Mouse (Mus musculus) kidney, embryonic 14.5 days (tissue): ENCODE measurements around the gene Tmem117. TPM values are rescaled to one million over a fixed set of nuclear protein-coding genes. Genes with fewer than 3 reads are reported as not detected.

ENCODE experiments used
- ATAC-seq: fragments of 200-750 bp; cut with Nextera tagmentation; 2 replicates; pipeline ENCODE4 v1.8.0; 2017; ENCODE audit warnings: moderate number of reproducible peaks, mild to moderate bottlenecking, moderate TSS enrichment, moderate library complexity; ENCODE audit not compliant: low FRiP score, low TSS enrichment
- H3K27ac ChIP-seq: fragments of 300-500 bp; sonication (generic); 2 replicates; pipeline ENCODE4 v1.5.1; 2014; ENCODE audit warnings: low read depth, mild to moderate bottlenecking, low read length, moderate library complexity, mixed read lengths
- H3K27me3 ChIP-seq: fragments of 300-500 bp; sonication (generic); 2 replicates; pipeline ENCODE4 v1.6.1; 2014; ENCODE audit warnings: mild to moderate bottlenecking, low read length; ENCODE audit not compliant: control insufficient read depth, insufficient read depth
- H3K36me3 ChIP-seq: fragments of 300-500 bp; sonication (generic); 2 replicates; pipeline ENCODE4 v1.6.1; 2014; ENCODE audit warnings: low read length, mixed read lengths; ENCODE audit not compliant: control insufficient read depth, insufficient read depth
- H3K4me1 ChIP-seq: fragments of 300-500 bp; sonication (generic); 2 replicates; pipeline ENCODE4 v1.6.1; 2014; ENCODE audit warnings: low read length, mixed read lengths; ENCODE audit not compliant: control insufficient read depth, insufficient read depth
- H3K4me2 ChIP-seq: fragments of 300-500 bp; sonication (generic); replicated peaks from 2 replicates; pipeline ENCODE4 v1.6.1; 2014; ENCODE audit warnings: low read depth, mild to moderate bottlenecking, low read length
- H3K4me3 ChIP-seq: fragments of 300-500 bp; sonication (generic); 2 replicates; pipeline ENCODE4 v1.5.1; 2014; ENCODE audit warnings: mild to moderate bottlenecking, low read length
- H3K9ac ChIP-seq: fragments of 300-500 bp; sonication (generic); 2 replicates; pipeline ENCODE4 v1.6.1; 2014; ENCODE audit warnings: low read depth, mild to moderate bottlenecking, low read length, moderate library complexity
- H3K9me3 ChIP-seq: fragments of 300-500 bp; sonication (generic); 2 replicates; pipeline ENCODE4 v1.6.1; 2016; ENCODE audit warnings: low read length; ENCODE audit not compliant: control insufficient read depth
- WGBS: fragments of 180-500 bp; shearing (Covaris S2); extraction: QIAGEN DNeasy Blood & Tissue Kit; methylation state at CpG from one replicate; pipeline ENCODE4 v1.1.7; 2014; 5-methylcytosine and 5-hydroxymethylcytosine counted together
- polyA plus RNA-seq: library from polyadenylated mRNA; unstranded; fragments of >200 nt; fragmentation: Nextera tagmentation; extraction: Ambion mirVana; gene quantifications from 2 replicates; pipeline ENCODE4 v1.2.1, GENCODE M21; 2014

Gene Tmem117
- polyA plus RNA-seq, 1 experiment from 2014 or later = 6.5 TPM

DNA sequence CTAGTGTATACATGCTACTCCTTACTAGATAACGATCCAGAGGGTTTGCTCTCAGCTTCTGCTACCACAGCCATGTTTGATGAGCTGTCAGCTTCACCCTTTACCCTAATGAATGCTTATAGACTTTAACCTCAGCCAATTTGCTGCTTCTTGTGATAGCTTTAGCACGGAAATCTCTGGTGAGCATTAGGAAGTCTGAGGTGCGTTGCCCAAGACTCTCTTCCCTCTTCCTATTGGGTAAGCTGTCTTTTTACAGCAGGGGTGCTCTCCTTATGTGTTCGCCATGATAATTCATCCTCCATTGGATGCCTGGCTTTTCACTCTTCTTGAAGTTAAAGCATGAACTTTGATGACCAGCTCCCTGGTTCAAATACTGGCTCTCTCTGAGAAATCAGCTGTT, 328.2 kb downstream of the Tmem117 start:
- no peaks in the 10 kb centered on the region for H3K36me3 ChIP-seq
- H3K27ac ChIP-seq = no peak overlapping the region
- H3K4me3 ChIP-seq = no peak overlapping the region
- no peak for ATAC-seq
- no peaks in the 10 kb centered on the region for H3K27me3 ChIP-seq
- no peak overlapping the region for H3K4me2 ChIP-seq
- no peaks in the 10 kb centered on the region for H3K9me3 ChIP-seq
- no peaks in the 10 kb centered on the region for H3K4me1 ChIP-seq
- WGBS = 86% methylated on average over 4 of the region's 4 CpGs
- no peak overlapping the region for H3K9ac ChIP-seq

DNA sequence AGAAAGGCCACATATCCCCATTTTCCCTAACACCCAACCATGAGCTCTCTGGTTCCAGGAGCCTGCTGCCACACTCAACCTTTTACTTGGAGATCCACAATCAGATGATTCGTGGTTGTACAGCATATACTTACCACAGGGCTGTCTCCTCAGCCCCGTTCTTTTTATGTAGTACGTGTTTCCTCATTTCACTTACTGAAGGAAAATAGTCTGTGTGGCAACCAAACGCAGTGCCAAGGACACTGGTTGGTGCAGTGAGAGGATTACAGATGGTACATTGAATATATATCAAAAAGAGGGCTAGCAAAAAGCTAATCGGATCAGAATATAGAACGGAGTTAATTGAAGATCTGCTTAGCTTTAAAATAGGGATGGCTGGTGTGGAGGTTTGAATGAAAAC, 338.0 kb downstream of the Tmem117 start:
- no peaks in the 10 kb centered on the region for H3K4me1 ChIP-seq
- no peak for ATAC-seq
- H3K27ac ChIP-seq = no peak overlapping the region
- H3K9me3 ChIP-seq = no peaks in the 10 kb centered on the region
- no peak overlapping the region for H3K4me2 ChIP-seq
- no peaks in the 10 kb centered on the region for H3K36me3 ChIP-seq
- no peaks in the 10 kb centered on the region for H3K27me3 ChIP-seq
- WGBS = 87% methylated on average over 6 of the region's 6 CpGs
- H3K9ac ChIP-seq = no peak overlapping the region
- H3K4me3 ChIP-seq = no peak overlapping the region

DNA sequence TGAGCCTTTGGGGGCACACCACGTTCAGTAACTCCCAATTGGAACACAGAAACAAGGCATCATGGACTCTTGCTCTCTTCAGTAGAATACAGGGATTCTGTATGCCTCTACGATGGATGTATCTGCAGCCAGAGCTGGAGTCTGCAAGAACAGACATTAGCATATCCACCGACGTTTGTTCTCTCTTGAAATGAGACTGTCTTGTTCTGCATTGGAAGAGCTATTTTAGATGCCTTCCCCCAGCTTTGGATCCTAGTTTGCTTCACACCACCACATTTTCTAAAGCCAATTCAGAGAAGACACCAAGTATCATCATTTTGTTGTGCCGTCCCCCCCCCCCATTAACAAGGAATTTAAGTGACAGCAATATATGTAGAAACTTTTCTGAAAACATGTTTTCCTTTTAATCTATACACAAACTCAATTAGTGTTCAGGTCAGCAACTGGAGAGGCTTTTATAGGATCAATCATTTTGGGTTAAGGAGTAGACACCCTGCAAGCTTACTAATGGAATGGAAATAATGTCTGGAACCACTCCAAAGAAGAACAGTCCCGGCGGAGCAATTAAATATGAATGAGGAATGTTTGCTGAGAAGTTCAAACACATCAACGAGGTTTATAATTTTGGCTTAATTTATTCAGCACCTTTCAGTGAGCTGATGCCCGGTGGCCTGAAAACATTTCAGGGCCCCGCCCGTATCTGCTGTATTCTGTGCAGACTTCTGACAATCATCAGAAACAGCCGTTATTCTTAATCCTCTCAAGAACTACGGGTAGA, 339.6 kb downstream of the Tmem117 start:
- WGBS = 85% methylated on average over 13 of the region's 13 CpGs
- Histone ChIP-seq H3K27ac (no peak overlapping the region), H3K4me2 (no peak overlapping the region), H3K4me1 (no peaks in the 10 kb centered on the region), H3K36me3 (no peaks in the 10 kb centered on the region), H3K9me3 (no peaks in the 10 kb centered on the region), H3K27me3 (no peaks in the 10 kb centered on the region), H3K9ac (no peak overlapping the region), H3K4me3 (no peak overlapping the region)
- ATAC-seq = no peak

DNA sequence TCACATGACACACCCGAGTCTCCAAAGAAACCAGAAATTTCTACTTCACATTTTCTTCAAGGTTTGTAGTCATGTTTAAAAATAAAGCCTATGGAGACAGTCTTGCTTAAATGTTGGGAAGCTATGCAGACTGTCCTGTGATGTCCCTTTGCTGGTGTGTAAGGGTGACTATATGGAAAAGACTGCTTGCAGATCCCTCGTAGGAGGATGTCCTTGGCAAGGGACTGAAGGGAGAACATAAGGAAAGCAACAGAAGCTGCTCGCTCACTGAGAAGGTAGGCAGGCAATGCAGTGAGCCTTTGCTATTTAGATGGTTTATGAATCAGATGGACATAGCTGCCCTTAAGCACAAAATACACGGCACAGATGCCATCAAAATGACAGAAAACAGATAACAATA, 352.8 kb downstream of the Tmem117 start:
- H3K4me3 ChIP-seq = no peak overlapping the region
- H3K4me1 ChIP-seq = no peaks in the 10 kb centered on the region
- H3K9ac ChIP-seq = no peak overlapping the region
- H3K36me3 ChIP-seq = no peaks in the 10 kb centered on the region
- H3K27me3 ChIP-seq = no peaks in the 10 kb centered on the region
- ATAC-seq = no peak
- no peak overlapping the region for H3K4me2 ChIP-seq
- 84% methylated on average over 4 of the region's 4 CpGs for WGBS
- H3K27ac ChIP-seq = no peak overlapping the region
- H3K9me3 ChIP-seq = no peaks in the 10 kb centered on the region

DNA sequence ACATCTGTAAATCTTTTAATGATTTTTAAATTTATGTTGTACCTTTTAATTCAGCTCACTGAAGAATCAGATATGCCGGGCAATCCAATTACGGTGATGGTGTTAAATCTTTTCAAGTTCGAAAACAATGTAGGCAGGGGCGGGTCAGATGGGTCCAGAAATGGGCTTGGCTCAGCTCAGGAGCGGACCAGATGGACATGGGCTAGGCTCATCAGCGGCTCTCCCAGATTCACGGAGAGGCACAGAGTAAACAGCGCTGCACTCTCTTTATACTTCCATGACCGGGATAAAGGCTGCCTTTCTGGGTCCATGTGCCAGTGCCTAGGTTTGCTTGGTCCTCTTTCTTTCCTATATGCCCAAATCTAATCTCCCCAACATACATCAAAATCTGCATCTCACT, 366.3 kb downstream of the Tmem117 start:
- Histone ChIP-seq H3K27me3 (no peaks in the 10 kb centered on the region), H3K4me3 (no peak overlapping the region), H3K4me1 (no peaks in the 10 kb centered on the region), H3K9ac (no peak overlapping the region), H3K27ac (no peak overlapping the region), H3K9me3 (no peaks in the 10 kb centered on the region), H3K36me3 (no peaks in the 10 kb centered on the region), H3K4me2 (no peak overlapping the region)
- ATAC-seq = no peak
- 89% methylated on average over 9 of the region's 9 CpGs for WGBS

DNA sequence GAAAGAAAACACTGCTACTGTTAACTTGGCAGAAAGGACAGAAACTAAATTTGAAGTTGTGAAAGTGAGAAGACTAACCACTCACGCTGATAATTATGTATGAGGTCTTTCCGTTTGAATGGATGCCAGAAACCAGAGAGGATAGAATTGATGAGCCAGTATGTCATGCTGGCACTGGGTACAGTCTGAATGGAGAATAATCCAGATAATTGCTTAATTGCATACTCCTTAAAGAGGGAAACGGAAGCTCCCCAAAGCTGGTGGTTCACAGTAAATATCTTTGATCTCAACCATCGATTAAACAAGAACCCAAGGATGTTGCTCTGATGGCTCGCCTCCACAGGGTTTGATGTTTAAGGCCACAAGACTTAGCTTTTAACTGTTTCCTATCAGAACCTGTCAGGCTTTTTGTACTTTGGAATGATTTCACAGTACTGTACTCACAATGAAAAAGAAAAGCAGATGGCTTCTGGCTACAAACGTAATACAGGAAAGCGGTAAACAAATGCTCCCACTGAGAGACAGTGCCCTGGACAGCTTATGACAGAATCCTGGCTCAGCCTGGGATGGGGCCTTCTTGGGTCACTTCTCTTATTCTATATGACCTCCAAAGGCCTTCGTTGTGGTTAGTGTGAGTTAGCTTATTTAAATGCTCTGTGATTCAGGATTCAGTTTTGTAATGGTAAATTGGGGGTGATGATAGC, 376.2 kb downstream of the Tmem117 start:
- no peaks in the 10 kb centered on the region for H3K27me3 ChIP-seq
- H3K4me2 ChIP-seq = no peak overlapping the region
- H3K9ac ChIP-seq = no peak overlapping the region
- H3K9me3 ChIP-seq = no peaks in the 10 kb centered on the region
- H3K36me3 ChIP-seq = no peaks in the 10 kb centered on the region
- H3K4me1 ChIP-seq = no peaks in the 10 kb centered on the region
- no peak for ATAC-seq
- no peak overlapping the region for H3K4me3 ChIP-seq
- WGBS = 75% methylated on average over 8 of the region's 8 CpGs
- no peak overlapping the region for H3K27ac ChIP-seq

DNA sequence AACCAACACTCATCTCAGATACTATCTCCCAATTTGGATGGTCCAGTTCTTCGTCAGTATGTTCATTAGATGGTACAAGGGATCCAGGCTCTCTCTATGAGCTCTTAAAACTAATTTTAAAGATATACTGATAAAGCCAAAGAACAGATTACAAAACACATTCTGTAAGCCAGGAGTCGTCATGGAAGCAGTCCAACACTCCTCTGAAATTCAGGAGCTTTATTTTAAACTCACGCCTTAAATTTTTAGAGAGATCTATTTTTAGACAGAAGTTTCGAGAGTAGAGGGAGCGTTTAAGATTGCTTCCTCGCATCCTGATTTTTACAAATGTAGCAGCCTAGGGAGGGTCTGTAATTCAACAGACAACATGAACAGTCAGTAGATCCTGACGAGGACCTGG, 393.2 kb downstream of the Tmem117 start:
- no peaks in the 10 kb centered on the region for H3K36me3 ChIP-seq
- H3K4me1 ChIP-seq = no peaks in the 10 kb centered on the region
- no peak overlapping the region for H3K4me3 ChIP-seq
- no peak overlapping the region for H3K9ac ChIP-seq
- ATAC-seq = no peak
- WGBS = 82% methylated on average over 7 of the region's 7 CpGs
- no peak overlapping the region for H3K4me2 ChIP-seq
- no peaks in the 10 kb centered on the region for H3K27me3 ChIP-seq
- no peaks in the 10 kb centered on the region for H3K9me3 ChIP-seq
- no peak overlapping the region for H3K27ac ChIP-seq

DNA sequence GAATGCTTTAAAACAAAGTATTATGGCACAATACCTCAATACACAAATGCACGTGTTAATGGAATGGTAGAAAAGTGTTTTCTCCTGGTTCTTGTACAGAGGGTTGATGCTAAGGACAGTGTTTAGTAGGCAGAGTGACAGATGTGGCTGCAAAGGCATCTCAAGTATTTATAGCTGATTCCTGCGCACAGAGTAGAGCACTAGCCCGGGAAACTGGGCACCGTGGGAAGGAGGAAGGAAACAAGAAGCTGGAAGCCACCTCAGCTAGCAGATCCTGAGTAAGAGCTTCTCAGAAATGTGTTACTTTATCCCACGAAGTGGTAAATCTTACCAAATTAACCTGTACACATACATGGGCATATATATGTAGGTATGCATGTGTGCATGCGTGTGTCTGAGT, 395.4 kb downstream of the Tmem117 start:
- no peaks in the 10 kb centered on the region for H3K36me3 ChIP-seq
- H3K27ac ChIP-seq = no peak overlapping the region
- H3K27me3 ChIP-seq = no peaks in the 10 kb centered on the region
- H3K9me3 ChIP-seq = no peaks in the 10 kb centered on the region
- H3K4me1 ChIP-seq = no peaks in the 10 kb centered on the region
- no peak overlapping the region for H3K4me2 ChIP-seq
- H3K9ac ChIP-seq = no peak overlapping the region
- no peak overlapping the region for H3K4me3 ChIP-seq
- ATAC-seq = no peak
- 65% methylated on average over 6 of the region's 6 CpGs for WGBS

DNA sequence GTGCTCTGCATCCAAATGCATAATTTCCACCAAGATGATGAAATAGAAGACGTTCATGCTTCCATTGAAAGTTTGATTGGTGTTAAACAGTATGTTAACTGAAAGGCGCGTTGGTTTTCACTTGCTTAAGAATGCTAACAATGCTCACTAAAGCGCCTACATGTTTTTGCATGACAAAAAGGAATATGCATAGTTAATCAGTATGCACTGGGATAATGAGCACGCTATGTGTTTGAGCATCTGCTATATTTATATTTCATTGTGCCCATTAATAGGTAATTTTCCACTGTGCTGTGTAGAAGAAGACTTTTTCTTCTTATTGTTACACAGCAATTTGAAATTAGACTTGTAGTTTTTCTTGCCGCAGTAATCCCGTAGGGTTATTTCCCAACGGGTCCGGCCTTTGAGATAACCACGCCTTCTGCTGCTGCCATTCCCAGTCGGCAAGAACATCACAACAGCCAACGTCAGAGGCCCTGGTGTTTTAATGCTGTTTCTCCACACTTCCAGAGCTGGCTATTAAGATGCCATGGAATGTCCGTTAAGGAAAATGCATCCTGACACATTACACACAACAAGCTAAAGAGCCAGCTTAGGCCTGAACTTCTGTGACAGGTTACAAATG, 399.9 kb downstream of the Tmem117 start:
- Histone ChIP-seq H3K4me1 (0 out of 2 replicates have a peak, but pooled peaks cover 5% of the 10 kb centered on the region), H3K36me3 (no peaks in the 10 kb centered on the region), H3K9me3 (no peaks in the 10 kb centered on the region), H3K4me2 (no peak overlapping the region), H3K9ac (no peak overlapping the region), H3K27ac (no peak overlapping the region), H3K27me3 (no peaks in the 10 kb centered on the region), H3K4me3 (no peak overlapping the region)
- ATAC-seq = no peak
- WGBS = 86% methylated on average over 13 of the region's 13 CpGs
